Mouse (Mus musculus): Measurements from ENCODE around the gene Gtf3c5.
A peak's percentile ranks its signal among the peaks of the same experiment; 100 is the strongest.

Gtf3c5 gene

DNA sequence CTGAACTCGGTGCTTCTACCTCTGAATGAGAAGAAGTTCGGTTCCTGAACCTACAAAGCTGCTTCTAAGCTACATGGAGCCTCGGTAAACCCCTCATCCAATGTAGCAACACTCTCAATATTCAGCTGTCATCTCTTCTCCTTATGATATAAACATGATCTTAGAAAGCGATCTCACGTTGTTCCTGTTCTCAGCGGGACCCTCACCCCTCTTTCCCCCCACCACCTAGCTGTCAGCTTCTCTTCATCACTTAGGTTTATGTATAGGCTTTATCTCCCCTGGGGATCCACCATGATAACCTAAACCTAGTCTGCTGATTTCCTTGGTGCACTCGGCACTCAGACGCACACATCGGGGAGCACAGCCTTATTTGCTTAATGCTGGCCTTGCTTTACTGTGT is at the start of gene Gtf3c5:
TSS of gene Gtf3c5 (minus strand) at position 101 of the 400 bp plus-strand sequence.
- no peak for DNase-seq

DNA sequence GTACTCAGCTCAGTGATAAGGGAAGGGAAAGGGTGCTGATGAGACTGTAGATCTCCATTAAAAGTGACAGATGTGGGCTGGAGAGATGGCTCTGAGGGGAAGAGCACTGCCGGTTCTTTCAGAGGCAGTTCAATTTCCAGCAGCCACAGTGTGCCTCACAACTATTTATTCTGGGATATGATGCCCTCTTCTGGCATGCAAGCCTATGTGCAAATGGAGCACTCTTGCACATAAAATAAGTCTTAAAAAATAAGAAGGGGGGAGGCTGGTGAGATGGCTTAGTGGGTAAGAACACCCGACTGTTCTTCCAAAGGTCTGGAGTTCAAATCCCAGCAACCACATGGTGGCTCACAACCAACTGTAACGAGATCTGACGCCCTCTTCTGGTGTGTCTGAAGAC is 49.6 kb upstream of the Gtf3c5 start:
- peak in 1 of 2 experiments; percentile 12 for DNase-seq

DNA sequence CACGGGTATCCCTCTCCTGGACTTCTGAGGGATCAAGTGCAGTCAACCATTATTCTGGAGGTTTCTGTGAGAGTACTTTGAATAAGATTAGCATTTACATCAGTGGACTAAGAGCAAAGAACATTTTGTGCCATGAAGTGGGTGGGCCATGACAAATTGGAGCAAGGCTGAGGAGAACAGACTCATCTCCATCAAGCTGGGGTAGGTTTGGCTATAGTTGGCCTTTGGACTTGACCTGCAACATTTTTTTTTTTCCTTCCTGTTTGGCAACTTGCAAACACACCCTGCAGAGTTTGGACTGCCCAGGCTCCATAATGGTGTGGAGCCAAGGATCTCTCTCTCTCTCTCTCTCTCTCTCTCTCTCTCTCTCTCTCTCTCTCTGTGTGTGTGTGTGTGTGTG is 49.1 kb upstream of the Gtf3c5 start:
- DNase-seq: peak; percentile 14 to 72

DNA sequence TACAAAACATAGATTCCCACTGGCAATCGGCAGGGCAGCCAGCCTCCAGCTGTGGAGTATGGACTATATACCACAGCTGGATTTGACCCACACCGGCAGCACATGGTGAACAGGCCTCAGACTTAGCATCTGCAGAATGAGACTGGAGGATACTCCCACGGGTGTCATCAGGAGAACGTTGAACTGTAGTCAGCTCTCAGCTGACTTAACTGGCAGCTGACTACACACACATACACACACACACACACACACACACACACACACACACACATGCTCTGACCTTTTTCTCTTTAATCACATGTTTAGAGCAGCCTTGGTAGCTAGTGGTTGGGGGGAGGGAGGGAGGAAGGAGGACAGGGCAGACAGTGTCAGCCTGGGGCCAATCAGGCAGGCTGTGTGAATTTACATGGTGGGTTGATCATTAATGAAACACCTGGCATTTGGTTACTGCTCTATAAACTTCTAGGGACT is 46.4 kb upstream of the Gtf3c5 start:
- peak; percentile 73 to 91 for DNase-seq

DNA sequence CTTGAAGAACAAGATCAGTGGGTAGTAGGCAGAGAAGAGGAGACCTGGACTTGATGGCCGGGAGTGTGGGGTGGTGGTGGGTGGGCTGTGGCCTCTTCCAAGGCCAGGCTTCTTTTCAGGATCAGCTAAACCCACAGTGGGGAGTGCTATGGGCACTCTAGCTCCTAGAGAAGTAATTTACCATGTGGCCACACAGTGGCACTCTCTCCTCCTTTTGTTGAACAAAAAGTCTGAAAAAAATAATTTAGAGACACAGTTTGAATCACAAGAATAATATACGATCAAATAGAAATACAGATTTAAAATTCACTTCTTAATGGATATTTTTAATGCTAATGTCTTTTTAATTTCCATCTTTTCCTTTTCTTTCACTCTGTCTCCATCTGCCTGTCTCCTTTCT is 44.5 kb upstream of the Gtf3c5 start:
- DNase-seq: peak in 1 of 2 experiments; percentile 53

DNA sequence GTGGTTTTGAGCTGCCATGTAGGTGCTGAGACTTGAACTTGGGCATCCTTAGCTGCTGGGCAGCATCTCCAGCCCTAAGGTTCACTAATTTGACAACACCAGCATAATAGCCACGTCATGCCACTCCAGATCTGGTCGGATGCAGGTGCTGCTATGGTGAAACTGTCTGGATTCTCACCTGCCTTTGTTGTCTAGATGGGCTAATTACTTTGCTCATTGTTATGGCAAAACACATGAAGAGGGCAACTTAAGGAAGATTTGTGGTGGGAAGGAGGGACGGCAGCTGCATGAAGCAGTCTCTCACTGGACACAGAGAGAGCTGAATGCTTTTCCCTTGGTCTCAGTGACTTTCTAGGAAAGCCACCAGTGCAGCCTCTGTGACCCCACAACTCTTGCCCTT is 42.5 kb upstream of the Gtf3c5 start:
- no peak for DNase-seq

DNA sequence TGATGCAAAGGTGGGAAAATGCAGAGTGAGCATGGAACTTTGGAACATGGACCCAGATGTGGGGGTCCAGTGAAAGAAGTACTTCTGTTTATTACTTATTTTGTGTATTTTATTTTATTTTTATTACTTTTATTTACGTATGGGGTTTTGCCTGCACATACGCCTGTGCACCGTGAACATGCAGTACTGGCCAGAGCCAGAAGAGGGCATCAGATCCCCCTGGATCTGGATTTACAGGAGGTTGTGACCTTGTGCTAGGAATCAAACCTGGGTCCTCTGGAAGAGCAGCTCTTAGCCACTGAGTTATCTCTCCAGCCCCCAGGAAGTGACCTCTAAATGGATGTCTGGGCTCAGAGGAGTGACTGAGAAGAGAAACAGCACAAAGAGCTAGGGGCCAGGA is 41.3 kb upstream of the Gtf3c5 start:
- no peak for DNase-seq

DNA sequence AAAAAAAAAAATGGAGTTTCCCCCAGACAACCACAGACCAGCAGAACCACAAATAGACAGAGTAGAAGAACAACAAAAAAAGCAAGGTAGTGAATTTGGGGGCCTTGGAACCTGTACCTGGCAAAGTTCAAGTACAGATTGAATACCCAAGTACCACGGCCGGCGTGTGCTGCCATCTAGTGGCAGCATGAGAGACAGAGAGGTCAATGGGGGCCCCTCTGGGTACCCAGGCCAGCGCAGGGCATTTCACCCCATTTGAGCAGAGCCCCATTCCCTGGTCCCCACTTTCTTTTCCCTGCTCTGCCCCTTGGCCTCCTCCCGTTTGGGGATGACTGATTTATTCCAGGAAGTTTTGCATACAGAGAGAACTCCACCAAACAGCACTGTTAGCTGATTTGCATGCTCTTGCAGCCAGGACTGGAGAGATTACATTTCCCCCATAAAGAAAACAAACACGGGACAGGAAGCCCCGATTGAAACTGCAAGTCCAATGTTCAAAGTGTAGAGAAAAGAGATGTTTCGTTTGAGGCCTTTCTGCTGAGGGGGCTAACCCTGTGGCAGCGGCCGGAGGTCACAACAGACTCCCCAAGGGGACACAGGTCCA is 39.1 kb upstream of the Gtf3c5 start:
- DNase-seq: peak; percentile 53 to 60

DNA sequence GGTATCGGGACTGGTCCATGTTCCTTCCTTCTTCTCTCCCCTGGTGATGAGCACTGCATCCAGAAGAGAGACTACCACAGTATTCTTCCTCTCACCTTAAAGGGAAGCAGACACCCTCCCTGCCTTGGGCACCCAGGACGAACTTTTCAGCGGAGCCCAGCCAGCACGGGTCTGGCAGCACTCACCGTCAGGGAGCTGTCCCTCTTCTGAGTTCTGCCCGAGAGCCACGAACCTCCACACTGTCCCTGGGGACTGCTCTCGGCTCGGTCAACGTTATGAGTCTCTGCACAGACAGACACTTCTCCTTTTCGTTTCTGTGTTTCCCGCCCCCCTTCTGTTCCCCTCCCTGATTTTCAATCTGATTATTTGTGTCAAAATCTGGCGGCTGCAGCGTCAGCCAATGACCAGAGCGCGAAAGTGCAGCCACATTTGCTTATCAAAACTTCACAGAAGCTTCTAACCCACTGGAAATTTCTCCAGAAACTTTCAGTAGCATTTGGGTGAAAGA is 38.2 kb upstream of the Gtf3c5 start, which contains the start of gene Gfi1b:
TSS of gene Gfi1b (minus strand) at position 319 of the 508 bp plus-strand sequence.
- no peak for DNase-seq

DNA sequence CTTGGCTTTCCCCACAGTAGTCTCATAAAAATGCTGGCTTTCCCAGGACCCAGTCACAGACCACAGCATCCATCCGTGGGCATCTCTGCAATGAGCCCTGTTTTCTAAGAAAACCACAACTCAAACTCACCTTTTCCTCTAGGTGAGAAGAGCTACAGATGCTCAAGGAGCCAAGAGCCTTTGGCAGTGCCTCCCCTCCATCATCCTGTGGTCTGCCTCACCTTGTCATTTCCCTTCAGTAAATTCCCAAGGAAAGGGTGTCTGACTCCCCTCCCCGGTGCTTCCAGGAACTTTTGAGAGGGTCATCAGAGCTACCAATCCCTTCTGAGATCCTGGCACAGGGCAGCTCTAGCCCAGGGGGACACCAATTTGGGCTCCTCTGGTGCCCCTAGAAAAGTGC is 37.6 kb upstream of the Gtf3c5 start:
- DNase-seq: no peak

DNA sequence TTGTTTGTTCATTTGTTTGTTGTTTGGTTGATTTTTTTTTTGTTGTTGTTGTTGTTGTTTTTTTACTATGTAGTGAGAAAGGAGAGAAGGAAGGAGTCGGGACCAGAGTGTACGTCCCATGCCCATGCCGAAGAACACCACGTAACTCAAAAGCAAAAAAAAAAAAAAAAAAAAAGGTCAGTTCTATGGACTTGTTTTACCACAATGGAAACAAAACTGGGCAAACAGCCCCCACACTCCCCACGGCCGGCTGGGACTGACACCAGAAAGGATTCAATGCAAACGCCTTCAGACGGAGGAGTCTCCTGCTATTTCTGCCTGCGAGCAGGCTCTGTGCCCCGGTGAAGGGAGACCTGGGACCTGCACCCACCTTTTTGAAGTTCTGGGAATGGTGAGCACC is 37.0 kb upstream of the Gtf3c5 start:
- no peak for DNase-seq

DNA sequence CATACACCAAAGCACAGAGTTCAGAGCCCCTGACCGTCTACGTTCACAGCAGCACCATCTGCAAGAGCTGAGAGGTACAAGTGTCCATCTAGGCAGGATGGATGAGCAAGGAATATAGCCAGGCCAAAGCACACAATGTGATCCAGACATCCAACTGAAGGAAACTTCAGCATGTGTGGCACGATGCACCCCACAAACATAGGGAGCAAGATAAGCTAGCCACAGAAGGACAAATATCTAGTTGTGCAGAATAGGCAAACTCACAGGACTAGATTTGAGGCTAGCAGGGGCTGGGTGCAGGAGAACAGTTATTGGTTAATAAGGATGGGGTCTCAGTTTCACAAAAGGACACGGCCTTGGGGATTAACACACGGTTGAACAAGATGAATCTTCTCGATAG is 35.8 kb upstream of the Gtf3c5 start:
- no peak for DNase-seq

DNA sequence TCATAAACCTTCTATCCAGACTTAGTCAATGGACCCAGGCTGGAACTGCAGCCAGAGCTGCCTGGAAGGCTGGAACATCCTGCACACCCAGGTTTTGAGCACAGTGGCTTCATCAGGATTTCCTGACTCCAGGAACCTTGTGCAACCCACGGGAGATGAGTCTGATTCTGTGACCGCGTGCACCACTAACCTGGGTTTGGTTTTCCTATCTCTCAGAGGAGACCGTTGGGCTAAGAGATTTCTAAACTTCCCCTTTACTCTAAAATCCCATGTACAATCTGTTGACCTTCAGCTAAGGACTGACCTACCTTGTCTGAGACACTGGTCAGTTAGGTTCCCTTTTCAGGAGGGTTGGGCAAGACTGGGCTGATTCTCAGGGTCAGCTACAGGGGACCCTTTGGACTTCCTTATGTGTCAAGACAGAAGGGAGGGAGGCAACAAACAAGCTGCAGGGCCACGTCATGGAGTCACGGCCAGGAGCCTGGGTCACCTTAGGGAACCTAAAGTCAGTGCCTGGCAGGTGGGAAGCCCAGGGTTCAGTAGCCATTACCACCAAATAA is 35.3 kb upstream of the Gtf3c5 start:
- DNase-seq: no peak

DNA sequence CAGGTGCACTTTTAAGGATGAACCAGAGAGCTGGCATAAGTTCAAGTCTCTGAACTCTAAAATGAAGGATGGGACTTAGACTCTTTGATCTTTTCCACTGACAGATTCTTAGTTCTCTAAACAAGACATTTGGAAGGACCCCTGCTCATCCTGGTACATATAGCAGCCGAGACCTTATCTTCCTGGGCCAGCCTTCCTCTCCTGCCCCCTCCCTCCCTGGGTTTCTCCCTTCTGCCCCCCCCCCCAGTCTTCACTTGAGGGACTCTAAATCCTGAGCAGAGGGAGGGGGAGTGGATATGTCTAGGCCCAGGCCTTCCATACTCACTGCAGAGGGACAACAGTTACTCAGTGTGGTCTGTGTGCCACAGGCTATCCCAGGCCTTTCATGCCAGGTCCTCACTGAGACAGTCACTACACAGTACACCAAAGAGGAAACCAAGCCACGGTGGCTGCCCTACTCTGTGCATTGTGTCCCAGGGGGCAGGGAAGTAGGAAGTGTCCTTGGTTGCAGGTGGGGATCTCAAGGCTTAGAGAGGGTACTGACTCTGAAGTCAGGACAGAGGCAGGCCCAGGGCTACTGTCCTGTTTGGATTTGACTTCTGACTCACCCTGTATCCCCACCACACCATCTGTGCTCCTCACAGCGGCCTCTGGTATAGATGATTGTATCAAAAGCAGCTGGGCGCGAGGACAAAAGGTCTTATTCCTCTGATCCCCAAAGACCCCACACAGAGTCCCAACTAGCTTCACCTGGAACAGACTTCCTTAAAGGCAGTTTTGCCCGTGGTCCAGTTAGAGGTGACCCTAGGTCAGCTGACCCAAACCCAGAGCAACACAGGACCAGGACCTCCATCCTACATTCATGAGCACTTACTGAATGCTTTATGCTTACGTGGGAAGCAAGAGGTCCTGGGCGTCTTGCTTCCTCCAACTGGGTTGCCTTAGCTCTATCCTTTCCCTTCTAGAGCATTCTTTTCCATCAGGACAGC is 34.2 kb upstream of the Gtf3c5 start:
- no peak for DNase-seq

DNA sequence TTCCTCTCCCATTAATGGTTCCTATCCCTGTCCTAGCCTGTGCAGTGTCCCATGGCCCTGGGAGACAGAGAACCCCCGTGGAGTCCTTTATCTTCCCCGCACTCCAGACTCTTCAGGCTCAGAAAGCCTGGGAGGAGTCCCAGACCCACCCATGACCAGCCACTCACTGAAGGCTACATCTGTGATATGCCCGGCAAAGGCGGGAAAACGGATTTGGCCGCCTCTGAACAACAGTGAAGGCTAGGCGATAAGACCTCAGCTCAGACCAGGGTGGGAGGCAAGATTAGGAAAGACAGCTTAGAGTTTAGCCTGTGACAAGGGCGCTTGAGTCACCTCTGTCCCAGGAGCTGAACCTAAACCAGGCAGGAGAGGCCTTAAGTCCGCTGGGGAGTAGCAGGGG is 33.3 kb upstream of the Gtf3c5 start:
- DNase-seq: no peak

DNA sequence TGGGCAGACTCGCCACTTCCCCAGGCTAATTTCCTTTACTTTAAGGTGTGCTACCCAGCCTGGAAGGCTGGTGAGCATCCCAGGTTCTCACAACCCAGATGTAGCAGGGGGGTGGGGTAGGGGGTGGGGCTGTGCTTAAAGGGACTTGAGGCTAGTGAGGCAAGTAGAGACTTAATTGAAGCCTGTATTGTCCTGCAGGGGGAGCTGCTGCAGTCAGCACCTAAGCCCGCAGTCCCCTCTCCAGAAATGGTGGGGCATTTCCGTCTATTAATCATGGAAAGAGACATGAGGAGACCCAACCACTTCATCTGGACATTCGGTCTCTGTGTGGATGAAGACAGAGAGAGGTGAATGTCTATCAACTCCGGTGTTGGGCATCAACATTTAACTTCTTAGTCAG is 32.8 kb upstream of the Gtf3c5 start:
- peak in 1 of 2 experiments; percentile 18 for DNase-seq

DNA sequence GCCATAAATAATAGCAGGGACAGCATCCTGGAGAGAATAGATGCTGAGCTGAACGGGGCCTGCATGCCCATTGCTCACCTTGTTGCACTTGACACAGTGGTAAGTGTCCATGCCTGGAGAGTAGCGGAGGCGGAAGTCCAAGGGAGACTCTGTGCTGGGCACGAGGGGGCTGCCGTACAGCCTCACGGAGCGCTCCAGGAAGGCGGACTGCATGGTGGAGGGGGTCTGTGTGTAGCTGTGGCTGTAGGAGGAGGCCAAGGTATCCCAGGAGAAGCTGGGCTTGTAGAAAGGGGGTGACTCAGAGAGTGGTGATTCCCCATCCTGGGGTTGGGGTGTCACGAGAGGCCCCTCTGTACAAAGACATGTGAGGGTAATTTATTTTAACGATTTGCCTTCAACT is 30.0 kb upstream of the Gtf3c5 start:
- DNase-seq: no peak

DNA sequence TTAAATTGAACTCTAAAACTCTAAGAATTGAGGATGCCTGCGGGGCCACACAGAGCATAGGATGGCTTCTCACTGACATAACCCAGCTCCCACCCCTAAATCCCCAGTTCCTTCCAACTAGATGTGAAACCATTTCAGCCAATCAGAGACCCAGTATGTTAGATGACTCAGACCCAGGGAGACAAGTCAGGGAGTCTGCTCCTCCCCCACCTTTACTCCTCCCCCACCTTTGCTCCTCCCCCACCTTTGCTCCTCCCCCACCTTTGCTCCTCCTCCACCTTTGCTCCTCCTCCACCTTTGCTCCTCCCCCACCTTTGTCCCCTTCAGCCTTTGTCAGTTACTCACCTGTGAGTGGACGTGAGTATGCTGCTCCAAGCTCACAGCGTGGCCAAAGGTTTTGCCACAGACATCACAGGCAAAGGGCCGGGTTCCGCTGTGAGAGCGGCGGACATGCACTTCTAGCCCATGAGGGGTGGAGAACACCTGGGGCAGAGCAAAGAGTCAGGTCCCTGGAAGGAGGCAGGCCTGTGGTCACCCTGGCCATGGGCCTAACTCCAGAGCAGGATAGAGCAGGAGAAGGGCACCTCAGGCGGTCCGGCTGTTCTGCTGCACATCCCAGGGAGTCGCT is 29.0 kb upstream of the Gtf3c5 start:
- no peak for DNase-seq

DNA sequence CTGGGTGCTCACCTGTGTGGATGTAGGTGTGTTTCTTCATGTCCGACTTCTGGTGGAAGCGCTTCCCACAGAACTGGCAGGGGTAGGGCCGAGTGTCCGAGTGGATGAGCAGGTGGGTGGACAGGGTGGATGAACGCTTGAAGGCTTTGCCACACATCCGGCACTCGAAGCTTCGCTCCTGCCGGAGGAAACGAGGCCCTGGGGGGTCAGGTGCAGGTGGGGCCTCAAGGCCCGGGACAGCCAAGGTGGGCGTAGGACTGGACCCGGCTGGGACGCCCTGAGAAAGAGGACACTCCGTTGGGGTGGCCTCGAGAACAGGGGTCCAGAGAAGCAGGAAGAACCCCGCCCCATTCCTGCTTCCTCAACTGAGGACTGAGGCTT is 27.8 kb upstream of the Gtf3c5 start:
- no peak for DNase-seq

DNA sequence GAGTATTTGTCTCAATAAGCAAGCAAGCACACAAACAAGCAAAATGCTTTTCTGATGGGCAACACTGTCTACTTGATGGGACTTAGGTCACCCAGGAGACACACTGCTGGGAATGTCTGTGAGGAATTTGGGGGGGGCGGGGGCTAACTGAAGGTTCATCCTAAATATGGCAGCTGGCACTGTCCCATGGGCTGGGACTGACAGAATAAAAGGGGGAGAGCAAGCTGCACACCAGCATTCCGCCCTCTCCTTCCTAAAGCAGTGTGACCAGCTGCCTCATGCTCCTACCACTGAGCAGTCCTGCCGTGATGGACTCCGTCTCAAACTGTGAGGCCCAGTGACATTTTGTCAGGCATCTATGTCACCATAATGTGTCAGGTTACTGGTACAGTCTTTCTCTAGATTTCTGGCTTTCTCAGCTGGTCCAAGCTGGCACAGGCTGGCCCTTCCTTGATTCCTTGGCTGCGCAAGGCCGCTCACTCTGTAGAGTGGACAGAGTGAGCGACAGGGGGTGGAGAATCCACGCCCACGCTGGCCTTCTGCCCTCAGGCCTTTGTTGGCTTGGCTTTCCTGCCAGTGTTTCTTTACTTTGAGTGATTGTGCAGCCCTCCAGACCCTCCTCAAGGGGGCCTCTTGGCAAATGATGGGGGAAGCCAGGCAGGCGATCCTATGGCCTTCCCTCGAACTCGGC is 27.3 kb upstream of the Gtf3c5 start:
- no peak for DNase-seq

DNA sequence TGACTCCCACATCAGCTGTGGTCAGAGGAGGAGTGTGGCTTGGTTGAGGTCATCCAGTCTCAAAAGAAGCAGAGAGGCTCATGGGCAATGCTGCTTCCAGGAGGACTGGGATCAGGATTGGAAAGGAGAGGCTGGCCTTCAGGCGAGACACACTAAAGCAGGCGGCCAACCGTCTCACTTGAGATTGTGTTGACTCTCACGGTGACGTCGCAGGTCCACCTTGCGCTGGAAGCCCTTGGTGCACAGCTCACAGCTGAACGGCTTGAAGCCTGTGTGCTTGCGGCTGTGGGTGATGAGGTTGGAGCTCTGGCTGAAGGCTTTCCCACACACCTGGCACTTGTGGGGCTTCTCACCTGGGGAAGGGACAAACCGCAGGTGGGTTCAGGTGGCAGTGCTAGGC is 26.3 kb upstream of the Gtf3c5 start:
- no peak for DNase-seq

All from kidney, postnatal 25 days (tissue).